Mouse (Mus musculus): ENCODE data around the gene Gm11444.

GRCm38 (mm10) chr11:85834386-85834931 is 15.7 kb downstream of the Gm11444 start:
- no peak for TF ChIP-seq MYOG (IDR thresholded peaks at IDR 0.05; ENCODE audit: control insufficient read depth in 1 of 3, insufficient read depth in 1 of 3, insufficient read length in 2 of 3, low read depth in 2 of 3)
- no peak for TF ChIP-seq POLR2AphosphoS2 (IDR thresholded peaks at IDR 0.05; ENCODE audit: insufficient read length, low read depth)
- TF ChIP-seq POLR2A (IDR thresholded peaks at IDR 0.05; ENCODE audit: insufficient read length, low read depth), result no peak
- no peak for TF ChIP-seq TCF12 (IDR thresholded peaks at IDR 0.05; ENCODE audit: insufficient read depth, poor library complexity, severe bottlenecking)
- TF ChIP-seq MAX (IDR thresholded peaks at IDR 0.05; ENCODE audit: low read depth), result no peak
- TF ChIP-seq SRF (IDR thresholded peaks at IDR 0.05; ENCODE audit: control insufficient read depth, insufficient read length, low read depth), result no peak
- no peak for TF ChIP-seq E2F4 (IDR thresholded peaks at IDR 0.05; ENCODE audit: insufficient read depth)
- TF ChIP-seq REST (IDR thresholded peaks at IDR 0.05; ENCODE audit: insufficient read depth, insufficient read length), result no peak
- TF ChIP-seq MYOD1 (IDR thresholded peaks at IDR 0.05; ENCODE audit: control insufficient read depth in 1 of 3, insufficient read length in 2 of 3, low read depth in 2 of 3), result no peak
- no peak for TF ChIP-seq CEBPB (IDR thresholded peaks at IDR 0.05; ENCODE audit: insufficient read depth, poor library complexity, severe bottlenecking)
- no peak for TF ChIP-seq USF1 (IDR thresholded peaks at IDR 0.05; ENCODE audit: low read depth)
- no peak for TF ChIP-seq TCF3 (IDR thresholded peaks at IDR 0.05; ENCODE audit: insufficient read length, low read depth)

All from myocyte (in vitro differentiated cells).